Comparison of ENCODE assay signal across 13 mouse cellular contexts in the genomic region with DNA sequence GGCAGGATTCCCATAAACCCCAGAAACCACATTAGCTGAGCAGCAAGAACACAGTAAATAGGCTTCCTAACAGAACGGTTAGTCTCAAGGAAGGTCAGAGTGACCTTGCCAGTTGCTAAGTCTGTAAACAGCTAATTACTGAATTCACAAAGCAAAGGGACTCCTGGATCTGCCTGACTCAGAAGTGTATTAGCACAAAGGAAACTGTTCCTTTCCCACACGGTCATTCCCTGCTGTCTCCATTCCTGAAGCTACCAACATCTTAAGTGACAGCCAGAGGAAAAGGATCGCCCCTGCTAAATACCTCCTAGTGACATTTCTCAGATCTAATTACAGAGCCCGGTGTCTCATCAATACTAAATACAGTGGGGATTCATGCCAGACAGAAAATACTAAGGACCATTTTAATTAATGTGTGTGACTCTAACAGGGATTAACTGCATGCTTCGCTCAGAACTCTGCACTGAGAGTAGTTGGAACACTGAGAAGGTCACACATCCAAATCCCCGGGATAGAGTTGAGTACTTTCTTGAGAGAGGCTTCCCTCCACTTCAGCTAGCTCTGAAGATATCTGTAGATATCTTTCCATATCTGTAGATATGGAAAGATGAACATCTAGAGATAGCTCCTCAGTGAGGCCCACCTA.
DNase-seq lines count a peak whose midpoint lies in the region; ATAC-seq and TF ChIP-seq lines count a peak whose summit lies in the region.
"Had no signal": no experiment of that assay in that cellular context is flagged by ENCODE, and none has a peak within 500 bp of the region (broad histone marks: within the 10 kb centered on the region; RNA-seq: fewer than 3 reads in every experiment).

No protein-coding gene starts in this region.

- H3K36me3 ChIP-seq in midbrain, embryonic 15.5 days (replicated peaks): no peaks in the 10 kb centered on the region
- H3K36me3 ChIP-seq: lung, embryonic 15.5 days had no signal

- H3K4me3 ChIP-seq in left cerebral cortex, adult 2 months: no peak overlapping the region
- no peak overlapping the region for H3K4me3 ChIP-seq in midbrain, embryonic 15.5 days
- H3K4me3 ChIP-seq: heart, adult 2 months; lung, embryonic 15.5 days had no signal

- no peak overlapping the region for H3K4me2 ChIP-seq in midbrain, embryonic 15.5 days
- H3K4me2 ChIP-seq: lung, embryonic 15.5 days had no signal

- no peaks in the 10 kb centered on the region for H3K9me3 ChIP-seq in midbrain, embryonic 15.5 days
- H3K9me3 ChIP-seq: lung, embryonic 15.5 days had no signal

- H3K27ac ChIP-seq in left cerebral cortex, adult 2 months: peak overlapping the region; percentile 4; the same call in 1 of the 2 replicates
- peak overlapping the region; percentile 52 for H3K27ac ChIP-seq in midbrain, embryonic 15.5 days
- H3K27ac ChIP-seq: heart, adult 2 months; lung, embryonic 15.5 days had no signal

- no peak for TF ChIP-seq POLR2A in brain, embryonic 14.5 days (IDR thresholded peaks at IDR 0.05; ENCODE audit: borderline replicate concordance, extremely low read depth, insufficient read depth, insufficient read length, poor library complexity, severe bottlenecking)

- peaks cover 4% of the 10 kb centered on the region; the same call in 1 of the 2 replicates for H3K4me1 ChIP-seq in midbrain, embryonic 15.5 days
- H3K4me1 ChIP-seq: lung, embryonic 15.5 days had no signal

- no peak overlapping the region for H3K9ac ChIP-seq in midbrain, embryonic 15.5 days
- H3K9ac ChIP-seq: lung, embryonic 15.5 days had no signal

- TF ChIP-seq CTCF in left cerebral cortex, adult 2 months (IDR thresholded peaks at IDR 0.05): no peak
- TF ChIP-seq CTCF in brain, embryonic 14.5 days (IDR thresholded peaks at IDR 0.05; ENCODE audit: borderline replicate concordance, extremely low read depth, insufficient read depth, insufficient read length): no peak

- intact Hi-C loops in left cerebral cortex, adult 2 months (cut with DNase I): no loop called here
- intact Hi-C loops in left cerebral cortex, postnatal 14 days (cut with DNase I): no loop called here

- H3K27me3 ChIP-seq in midbrain, embryonic 15.5 days (replicated peaks): no peaks in the 10 kb centered on the region
- H3K27me3 ChIP-seq: lung, embryonic 15.5 days had no signal

- 34% methylated on average over 6 of the region's 6 CpGs for WGBS in midbrain, embryonic 15.5 days

- DNase-seq in left cerebral cortex, adult 2 months (ENCODE audit: extremely low spot score in 1 of 2, low spot score in 2 of 2): no peak
- DNase-seq in left cerebral cortex, postnatal 14 days (ENCODE audit: low spot score in 2 of 2): no peak
- peak; percentile 2 for DNase-seq in Muller cell, postnatal 12 days (ENCODE audit: inconsistent ontology term)
- peak; percentile 78 for DNase-seq in brain, embryonic 14.5 days (ENCODE audit: low read depth)
- no peak for DNase-seq in spleen, adult 12 weeks (ENCODE audit: low spot score)
- DNase-seq in retina, embryonic 14.5 days (ENCODE audit: low spot score): no peak
- DNase-seq: cerebellum, adult 8-10 months; embryo, embryonic 11 days; heart, adult 2 months; kidney, postnatal 25 days had no signal

- peak; percentile 66 for ATAC-seq in midbrain, embryonic 15.5 days (replicated peaks)
- ATAC-seq: CD4-positive, CD25-positive, alpha-beta regulatory T cell, adult 4 months had no signal

Comparison
In these comparisons a context has a peak if more than half of its experiments do, and no peak if none do; other contexts are left out.
1. DNase-seq: peak in Muller cell, postnatal 12 days (single experiment) and brain, embryonic 14.5 days (single experiment); none in left cerebral cortex, adult 2 months (0 of 2), left cerebral cortex, postnatal 14 days (0 of 2), spleen, adult 12 weeks (single experiment) and retina, embryonic 14.5 days (single experiment).